Mouse (Mus musculus) liver, adult 2 months (tissue): ENCODE data around the gene Rab3ip.

Source experiments
- CTCF ChIP-seq: fragments of 200-500 bp; IDR thresholded peaks from 2 replicates; pipeline ENCODE4 v1.5.1; 2011; ENCODE audit warnings: low read depth, low read length, control low read depth
- POLR2A ChIP-seq: fragments of 200-500 bp; IDR thresholded peaks from 2 replicates; pipeline ENCODE4 v1.6.1; 2011; ENCODE audit warnings: low read length, control low read depth; ENCODE audit not compliant: insufficient read depth; ENCODE audit errors: extremely low read depth

- TF ChIP-seq CTCF (no peak), POLR2A (no peak)
These were observed 21.7 kb downstream of the Rab3ip start for GRCm38 (mm10) chr10:116928826-116929225.
